Mouse (Mus musculus) MEL (cell line): ENCODE results near the gene Erlec1. TPM values are rescaled to one million over a fixed set of nuclear protein-coding genes. Genes with fewer than 3 reads are reported as not detected.

Source experiments
- DNase-seq: peaks from one replicate; pipeline ENCODE4 v3.0.0; 2011; ENCODE audit warnings: low read depth, low spot score
- H3K27ac ChIP-seq: 2 replicates; pipeline ENCODE4 v1.5.1; 2012; ENCODE audit warnings: low read depth, mild to moderate bottlenecking, control low read depth, low read length, moderate library complexity; ENCODE audit not compliant: control insufficient read depth
- H3K27me3 ChIP-seq, 2 experiments: fragments of 150-350 bp in 1 of 2; sonication (generic) in 1 of 2; 2 replicates each; pipeline ENCODE4 v1.6.1; 2012; ENCODE audit warnings: low read length in 2 of 2, mild to moderate bottlenecking in 2 of 2, improper control_type of control experiment in 1 of 2, moderate library complexity in 1 of 2; ENCODE audit not compliant: insufficient read depth in 2 of 2, control insufficient read depth in 1 of 2
- H3K36me3 ChIP-seq, 2 experiments: 2 replicates each; pipeline ENCODE4 v1.6.1; 2012 to 2014; ENCODE audit warnings: low read length in 2 of 2, improper control_type of control experiment in 1 of 2, inconsistent platforms in 1 of 2, mild to moderate bottlenecking in 1 of 2; ENCODE audit not compliant: insufficient read depth in 2 of 2, control insufficient read depth in 1 of 2
- H3K4me1 ChIP-seq, 2 experiments: fragments of 150-350 bp in 1 of 2; sonication (generic) in 1 of 2; 2 replicates each; pipeline ENCODE4 v1.6.1; 2012; ENCODE audit warnings: low read length in 2 of 2, improper control_type of control experiment in 1 of 2, mild to moderate bottlenecking in 1 of 2; ENCODE audit not compliant: insufficient read depth in 2 of 2, control insufficient read depth in 1 of 2
- H3K4me3 ChIP-seq, 2 experiments: fragments of 150-350 bp in 1 of 2; sonication (generic) in 1 of 2; 2 replicates each; pipeline ENCODE4 v1.5.1; 2012; ENCODE audit warnings: low read depth in 2 of 2, low read length in 2 of 2, mild to moderate bottlenecking in 2 of 2, moderate library complexity in 2 of 2, control low read depth in 1 of 2, improper control_type of control experiment in 1 of 2; ENCODE audit not compliant: control insufficient read depth in 1 of 2, insufficient read depth in 1 of 2
- H3K79me2 ChIP-seq: 2 replicates; pipeline ENCODE4 v1.6.1; 2012; ENCODE audit warnings: mild to moderate bottlenecking, low read length, moderate library complexity; ENCODE audit not compliant: control insufficient read depth, poor library complexity, insufficient read depth
- H3K9ac ChIP-seq: 2 replicates; pipeline ENCODE4 v1.6.1; 2012; ENCODE audit warnings: low read depth, mild to moderate bottlenecking, control low read depth, low read length, moderate library complexity; ENCODE audit not compliant: control insufficient read depth, poor library complexity, severe bottlenecking
- H3K9me3 ChIP-seq: fragments of 150-350 bp; sonication (generic); replicated peaks from 2 replicates; pipeline ENCODE4 v1.6.1; 2012; ENCODE audit warnings: mild to moderate bottlenecking, low read length, improper control_type of control experiment, moderate library complexity; ENCODE audit not compliant: insufficient read depth
- CHD1 ChIP-seq: IDR thresholded peaks from 2 replicates; pipeline ENCODE4 v1.6.1; 2012; ENCODE audit warnings: low read depth, mild to moderate bottlenecking, inconsistent platforms, low read length, improper control_type of control experiment
- CHD2 ChIP-seq: IDR thresholded peaks from 2 replicates; pipeline ENCODE4 v1.6.1; 2011; ENCODE audit warnings: low read length, improper control_type of control experiment
- CTCF ChIP-seq, 3 experiments: IDR thresholded peaks in 2 of 3; conservative IDR thresholded peaks in 1 of 3; 2 replicates each; pipeline ENCODE4 v1.5.1; 2011 to 2012; ENCODE audit warnings: low read length in 3 of 3, low read depth in 2 of 3, mild to moderate bottlenecking in 2 of 3, improper control_type of control experiment in 1 of 3, inconsistent platforms in 1 of 3, mixed read lengths in 1 of 3, moderate library complexity in 1 of 3; ENCODE audit not compliant: control insufficient read depth in 1 of 3, insufficient read depth in 1 of 3, poor library complexity in 1 of 3, severe bottlenecking in 1 of 3
- E2F4 ChIP-seq: IDR thresholded peaks from 2 replicates; pipeline ENCODE4 v1.6.1; 2011; ENCODE audit warnings: low read depth, low read length, improper control_type of control experiment, borderline replicate concordance
- ELF1 ChIP-seq: IDR thresholded peaks from 2 replicates; pipeline ENCODE4 v1.6.1; 2014; ENCODE audit warnings: low read depth, mild to moderate bottlenecking, inconsistent platforms, low read length, improper control_type of control experiment, moderate library complexity
- ETS1 ChIP-seq: IDR thresholded peaks from 2 replicates; pipeline ENCODE4 v1.6.1; 2012; ENCODE audit warnings: low read depth, mild to moderate bottlenecking, inconsistent platforms, low read length, improper control_type of control experiment, moderate library complexity
- GABPA ChIP-seq: IDR thresholded peaks from 2 replicates; pipeline ENCODE4 v1.6.1; 2012; ENCODE audit warnings: low read depth, mild to moderate bottlenecking, inconsistent platforms, low read length, improper control_type of control experiment, moderate library complexity
- HCFC1 ChIP-seq: IDR thresholded peaks from 2 replicates; pipeline ENCODE4 v1.6.1; 2012; ENCODE audit warnings: low read depth, mild to moderate bottlenecking, inconsistent platforms, low read length, improper control_type of control experiment, moderate library complexity
- JUND ChIP-seq: IDR thresholded peaks from 2 replicates; pipeline ENCODE4 v1.6.1; 2011; ENCODE audit warnings: low read depth, mild to moderate bottlenecking, improper control_type of control experiment, low read length
- KAT2A ChIP-seq: conservative IDR thresholded peaks from 2 replicates; pipeline ENCODE4 v1.6.1; 2012; ENCODE audit warnings: low read depth, low read length, improper control_type of control experiment, inconsistent platforms
- MAFK ChIP-seq: IDR thresholded peaks from 2 replicates; pipeline ENCODE4 v1.6.1; 2011; ENCODE audit warnings: low read depth, mild to moderate bottlenecking, low read length, improper control_type of control experiment, borderline replicate concordance
- MAX ChIP-seq: IDR thresholded peaks from 2 replicates; pipeline ENCODE4 v1.6.1; 2011; ENCODE audit warnings: low read length, improper control_type of control experiment
- MAZ ChIP-seq: IDR thresholded peaks from 2 replicates; pipeline ENCODE4 v1.6.1; 2012; ENCODE audit warnings: low read depth, mild to moderate bottlenecking, inconsistent platforms, low read length, improper control_type of control experiment
- MXI1 ChIP-seq: IDR thresholded peaks from 2 replicates; pipeline ENCODE4 v1.6.1; 2011; ENCODE audit warnings: mild to moderate bottlenecking, low read depth, low read length, improper control_type of control experiment
- MYB ChIP-seq: IDR thresholded peaks from 2 replicates; pipeline ENCODE4 v1.6.1; 2011; ENCODE audit warnings: mild to moderate bottlenecking, low read depth, low read length, improper control_type of control experiment
- MYC ChIP-seq: IDR thresholded peaks from 2 replicates; pipeline ENCODE4 v1.6.1; 2011; ENCODE audit warnings: low read depth, mild to moderate bottlenecking, low read length, improper control_type of control experiment, moderate library complexity
- NELFE ChIP-seq: IDR thresholded peaks from 2 replicates; pipeline ENCODE4 v1.6.1; 2011; ENCODE audit warnings: low read depth, low read length, improper control_type of control experiment
- NRF1 ChIP-seq: IDR thresholded peaks from 2 replicates; pipeline ENCODE4 v1.6.1; 2014; ENCODE audit warnings: low read depth, mild to moderate bottlenecking, inconsistent platforms, low read length, improper control_type of control experiment, moderate library complexity; ENCODE audit not compliant: poor library complexity, insufficient read depth, severe bottlenecking
- POLR2A ChIP-seq, 2 experiments: IDR thresholded peaks; 2 replicates each; pipeline ENCODE4 v1.6.1; 2011 to 2012; ENCODE audit warnings: low read length in 2 of 2, mild to moderate bottlenecking in 2 of 2, control low read depth in 1 of 2, improper control_type of control experiment in 1 of 2, low read depth in 1 of 2, moderate library complexity in 1 of 2; ENCODE audit not compliant: control insufficient read depth in 1 of 2, insufficient read depth in 1 of 2, poor library complexity in 1 of 2
- POLR2AphosphoS2 ChIP-seq: IDR thresholded peaks from 2 replicates; pipeline ENCODE4 v1.6.1; 2011; ENCODE audit warnings: low read length, improper control_type of control experiment
- POLR2AphosphoS5 ChIP-seq: IDR thresholded peaks from 2 replicates; pipeline ENCODE4 v1.6.1; 2012; ENCODE audit warnings: low read depth, borderline replicate concordance, mild to moderate bottlenecking, inconsistent platforms, low read length, moderate library complexity, mixed read lengths
- RCOR1 ChIP-seq: IDR thresholded peaks from 2 replicates; pipeline ENCODE4 v1.6.1; 2012; ENCODE audit warnings: low read depth, mild to moderate bottlenecking, inconsistent platforms, low read length, improper control_type of control experiment
- SIN3A ChIP-seq: IDR thresholded peaks from 2 replicates; pipeline ENCODE4 v1.6.1; 2012; ENCODE audit warnings: low read length, improper control_type of control experiment, inconsistent platforms
- SMC3 ChIP-seq: IDR thresholded peaks from 2 replicates; pipeline ENCODE4 v1.6.1; 2011; ENCODE audit warnings: low read depth, low read length, improper control_type of control experiment
- TBP ChIP-seq: IDR thresholded peaks from 2 replicates; pipeline ENCODE4 v1.8.0; 2011; ENCODE audit warnings: low read depth, low read length, improper control_type of control experiment
- TCF12 ChIP-seq: IDR thresholded peaks from 2 replicates; pipeline ENCODE4 v1.6.1; 2014; ENCODE audit warnings: low read depth, mild to moderate bottlenecking, inconsistent platforms, low read length, improper control_type of control experiment, moderate library complexity
- ZMIZ1 ChIP-seq: IDR thresholded peaks from 2 replicates; pipeline ENCODE4 v1.6.1; 2012; ENCODE audit warnings: low read depth, mild to moderate bottlenecking, inconsistent platforms, low read length, improper control_type of control experiment, moderate library complexity
- ZNF384 ChIP-seq: IDR thresholded peaks from 2 replicates; pipeline ENCODE4 v1.6.1; 2012; ENCODE audit warnings: low read depth, mild to moderate bottlenecking, inconsistent platforms, low read length, improper control_type of control experiment
- polyA plus RNA-seq, 2 experiments: library from polyadenylated mRNA; stranded (reverse) in 1 of 2; unstranded in 1 of 2; fragments of >175 nt in 1 of 2; fragments of >200 nt in 1 of 2; gene quantifications; 2 replicates each; pipeline versions ENCODE4 v1.2.1 to v1.2.4; 2012; ENCODE audit warnings: low replicate concordance in 2 of 2, low read depth in 1 of 2; ENCODE audit not compliant: insufficient read length in 2 of 2, insufficient read depth in 1 of 2, missing spikeins in 1 of 2
- total RNA-seq: library from RNA; depleted of rRNA; stranded (reverse); fragments of 300-350 nt; gene quantifications from 2 replicates; pipeline ENCODE4 v1.2.3, GENCODE M21; 2012; rRNA removed

Erlec1 gene
- total RNA-seq (6.7 and 7.4 TPM in 2 replicates), polyA plus RNA-seq (10 to 100 TPM in 1 of 2 experiments, not detected in 1; 22.3 TPM)

DNA sequence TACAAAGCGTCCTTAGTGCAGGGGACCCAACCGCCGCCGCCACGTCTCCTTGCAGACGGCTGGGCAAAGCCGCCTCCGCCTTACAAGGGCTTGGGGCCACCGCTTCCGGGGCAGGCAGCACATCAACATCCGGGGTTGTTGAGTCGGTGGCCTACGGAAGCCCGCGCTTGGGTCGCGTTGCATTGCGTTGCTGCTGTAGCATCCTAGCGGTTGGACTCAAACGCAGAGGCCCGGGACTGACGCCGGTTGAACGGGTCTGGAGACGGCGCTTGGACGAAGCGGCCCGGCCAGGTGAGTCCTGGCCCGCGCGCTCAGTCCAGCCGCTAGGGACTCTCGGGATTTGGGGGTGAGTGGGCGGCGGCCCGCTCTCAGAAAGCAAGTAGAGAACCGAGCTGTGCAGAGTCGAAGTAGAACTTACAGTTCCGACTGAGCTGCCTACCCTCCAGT, at the start of gene Erlec1:
Gene Erlec1 (minus strand): TSS at position 57 of the 447 bp plus-strand sequence.
- peaks cover 0 to 3% of the 10 kb centered on the region in 2 experiments; a peak in 2 of 4 replicates for H3K4me1 ChIP-seq
- peak; percentile 98 for TF ChIP-seq SIN3A
- no peak for TF ChIP-seq MYC
- 0 out of 2 replicates have a peak, but pooled peaks have one; percentile 18 for TF ChIP-seq NRF1
- TF ChIP-seq SMC3: 0 out of 2 replicates have a peak, but pooled peaks have one; percentile 7
- peak; percentile 71; the same call in 1 of the 2 replicates for TF ChIP-seq TCF12
- TF ChIP-seq CHD2: peak; percentile 69
- peak; percentile 74 for TF ChIP-seq MAX
- peak; percentile 51 to 64; a peak in 2 of 4 replicates for TF ChIP-seq POLR2A (IDR thresholded peaks at IDR 0.05; ENCODE audit: control insufficient read depth in 1 of 2, insufficient read depth in 1 of 2, low read depth in 1 of 2, low read length in 2 of 2, poor library complexity in 1 of 2)
- TF ChIP-seq ZMIZ1: 0 out of 2 replicates have a peak, but pooled peaks have one; percentile 60
- TF ChIP-seq NELFE: peak; percentile 68
- TF ChIP-seq POLR2AphosphoS5: no peak
- TF ChIP-seq GABPA: peak; percentile 50; the same call in 1 of the 2 replicates
- TF ChIP-seq TBP: peak; percentile 43; the same call in 1 of the 2 replicates
- TF ChIP-seq ELF1: peak; percentile 90
- peak; percentile 50 for TF ChIP-seq ETS1
- peak; percentile 71 for TF ChIP-seq MXI1
- peak; percentile 38; the same call in 1 of the 2 replicates for TF ChIP-seq RCOR1
- TF ChIP-seq MYB: peak; percentile 23; the same call in 1 of the 2 replicates
- TF ChIP-seq E2F4: no peak; the same call in 1 of the 2 replicates
- peak; percentile 79; the same call in 1 of the 2 replicates for TF ChIP-seq MAZ
- no peak for TF ChIP-seq ZNF384
- peak; percentile 88 for TF ChIP-seq KAT2A
- 0 out of 2 replicates have a peak, but pooled peaks have one; percentile 43 for TF ChIP-seq POLR2AphosphoS2
- no peak for TF ChIP-seq CTCF (IDR thresholded peaks at IDR 0.05 in 2 of 3, conservative IDR thresholded peaks at IDR 0.05 in 1 of 3; ENCODE audit: control insufficient read depth in 1 of 3, insufficient read depth in 1 of 3, low read depth in 2 of 3, low read length in 3 of 3, poor library complexity in 1 of 3, severe bottlenecking in 1 of 3)
- TF ChIP-seq JUND: no peak
- TF ChIP-seq MAFK: no peak
- no peak for TF ChIP-seq CHD1
- TF ChIP-seq HCFC1: peak; percentile 95
- peak; percentile 95 for DNase-seq
- H3K27ac ChIP-seq: peak within 1 kb of the TSS; percentile 46
- H3K27me3 ChIP-seq: no peaks in the 10 kb centered on the region
- no peaks in the 10 kb centered on the region for H3K9me3 ChIP-seq
- peaks cover 9% of the 10 kb centered on the region for H3K79me2 ChIP-seq
- H3K9ac ChIP-seq: peak within 1 kb of the TSS; percentile 90
- peak within 1 kb of the TSS; percentile 65 to 93 for H3K4me3 ChIP-seq
- H3K36me3 ChIP-seq: peaks cover 7 to 12% of the 10 kb centered on the region in 2 experiments
